Mouse (Mus musculus) heart, embryonic 13.5 days (tissue): ENCODE measurements around the gene Tmem199. TPM values are rescaled to one million over a fixed set of nuclear protein-coding genes. Genes with fewer than 3 reads are reported as not detected.
"Not testable (repeated sequence)": the region's sequence is repeated elsewhere in the genome, so short reads cannot be mapped to it uniquely, and the experiment has no call there.

Experiments
- ATAC-seq: fragments of 200-750 bp; cut with Nextera tagmentation; 2 replicates; pipeline ENCODE4 v1.8.0; 2017; ENCODE audit warnings: moderate TSS enrichment; ENCODE audit not compliant: insufficient number of reproducible peaks, low FRiP score, low TSS enrichment; ENCODE audit errors: extremely low read depth
- H3K27ac ChIP-seq: fragments of 300-500 bp; sonication (generic); replicated peaks from 2 replicates; pipeline ENCODE4 v1.5.1; 2015; ENCODE audit warnings: moderate library complexity, mild to moderate bottlenecking, inconsistent platforms
- H3K27me3 ChIP-seq: fragments of 300-500 bp; sonication (generic); replicated peaks from 2 replicates; pipeline ENCODE4 v1.6.1; 2015; ENCODE audit warnings: mild to moderate bottlenecking, inconsistent platforms
- H3K36me3 ChIP-seq: fragments of 300-500 bp; sonication (generic); 2 replicates; pipeline ENCODE4 v1.6.1; 2015; ENCODE audit warnings: mild to moderate bottlenecking, inconsistent platforms
- H3K4me1 ChIP-seq: fragments of 300-500 bp; sonication (generic); 2 replicates; pipeline ENCODE4 v1.6.1; 2015; ENCODE audit warnings: inconsistent platforms
- H3K4me2 ChIP-seq: fragments of 300-500 bp; sonication (generic); 2 replicates; pipeline ENCODE4 v1.6.1; 2015; ENCODE audit warnings: inconsistent platforms, mild to moderate bottlenecking, moderate library complexity
- H3K4me3 ChIP-seq: fragments of 300-500 bp; sonication (generic); 2 replicates; pipeline ENCODE4 v1.5.1; 2015; ENCODE audit warnings: moderate library complexity, mild to moderate bottlenecking, inconsistent platforms
- H3K9ac ChIP-seq: fragments of 300-500 bp; sonication (generic); 2 replicates; pipeline ENCODE4 v1.6.1; 2015; ENCODE audit warnings: inconsistent platforms, mild to moderate bottlenecking, moderate library complexity
- H3K9me3 ChIP-seq: fragments of 300-500 bp; sonication (generic); 2 replicates; pipeline ENCODE4 v1.6.1; 2016; ENCODE audit warnings: inconsistent platforms
- WGBS: fragments of 180-500 bp; shearing (Covaris S2); methylation state at CpG from one replicate; pipeline ENCODE4 v1.1.7; 2015; ENCODE audit warnings: mixed read lengths; 5-methylcytosine and 5-hydroxymethylcytosine counted together
- polyA plus RNA-seq: library from polyadenylated mRNA; unstranded; fragments of >200 nt; fragmentation: Nextera tagmentation; extraction: Ambion mirVana; gene quantifications from 2 replicates; pipeline ENCODE4 v1.2.1, GENCODE M21; 2015

Gene Tmem199
- polyA plus RNA-seq, 1 experiment from 2014 or later: 43.9 TPM

DNA sequence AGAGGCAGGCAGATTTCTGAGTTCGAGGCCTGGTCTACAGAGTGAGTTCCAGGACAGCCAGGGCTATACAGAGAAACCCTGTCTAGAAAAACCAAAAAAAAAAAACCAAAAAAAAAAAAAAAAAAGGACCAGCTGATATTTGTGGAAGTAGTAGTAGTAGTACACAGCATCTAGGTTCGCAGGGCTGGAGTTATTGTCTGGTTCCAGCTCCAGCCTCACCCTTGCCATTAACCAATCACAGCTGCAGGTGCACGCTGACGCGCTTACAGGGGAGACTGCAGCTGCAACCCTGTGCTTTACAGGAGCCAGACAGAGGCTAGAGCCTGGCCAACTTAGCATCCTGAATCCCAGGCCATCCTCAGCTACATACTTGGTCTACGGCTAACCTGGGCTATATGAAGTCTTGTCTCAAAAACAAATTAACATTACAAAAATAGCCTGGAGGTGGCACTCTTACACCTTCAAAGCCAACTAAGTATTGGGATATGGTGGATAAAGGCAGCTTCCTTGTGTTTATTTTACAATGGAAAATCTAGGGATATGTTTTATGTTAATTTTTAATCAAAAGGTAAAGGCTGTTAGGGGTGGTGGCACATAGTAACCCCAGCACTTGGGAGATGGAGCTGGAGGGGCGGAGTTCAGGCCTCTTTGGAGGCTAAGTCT lies 32.6 kb upstream of the Tmem199 start:
- Histone ChIP-seq H3K27ac (no peak overlapping the region), H3K36me3 (peaks cover 69% of the 10 kb centered on the region), H3K9ac (no peak overlapping the region), H3K4me3 (no peak overlapping the region), H3K27me3 (no peaks in the 10 kb centered on the region), H3K9me3 (no peaks in the 10 kb centered on the region), H3K4me2 (no peak overlapping the region), H3K4me1 (peaks cover 15% of the 10 kb centered on the region)
- no peak for ATAC-seq
- WGBS: 89% methylated on average over 7 of the region's 7 CpGs

DNA sequence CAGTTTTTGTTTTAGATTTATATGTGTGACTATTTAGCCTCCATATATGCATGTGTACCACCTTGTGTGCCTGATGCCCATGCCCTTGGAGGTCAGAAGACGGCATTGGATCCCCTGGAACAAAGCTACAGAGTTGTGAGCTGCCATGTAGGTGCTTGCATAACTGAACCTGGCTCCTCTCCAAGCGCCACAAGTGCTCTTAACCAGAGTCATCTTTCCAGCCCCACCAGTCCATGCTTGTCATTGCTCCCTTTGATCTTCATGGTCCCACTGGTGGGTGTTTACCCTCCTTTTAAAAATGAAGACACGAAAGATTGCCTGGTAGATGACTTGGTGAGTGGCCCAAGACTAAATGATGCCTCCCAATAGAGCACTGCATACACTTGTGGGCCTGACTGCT lies 28.4 kb upstream of the Tmem199 start:
- peaks cover 69% of the 10 kb centered on the region for H3K36me3 ChIP-seq

DNA sequence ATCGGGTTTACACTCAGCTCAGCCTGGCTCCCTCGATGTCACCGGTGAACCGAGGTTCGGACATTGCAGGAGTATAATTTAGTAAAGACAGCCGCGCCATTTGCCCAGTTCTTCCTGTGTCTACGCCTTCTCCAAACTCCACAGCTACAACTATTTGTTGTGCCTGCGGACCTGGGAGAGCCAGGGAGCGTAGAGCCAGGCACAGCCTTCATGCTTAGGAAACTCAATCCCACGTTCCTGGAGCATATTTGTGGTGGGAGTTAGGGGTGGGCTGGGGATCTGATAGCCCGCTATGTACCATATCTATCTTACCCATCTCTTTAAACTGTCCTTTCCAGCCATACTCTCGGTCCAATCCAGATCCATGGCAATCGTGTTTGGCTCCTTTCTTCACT lies 24.7 kb upstream of the Tmem199 start:
- Histone ChIP-seq H3K9me3 (no peaks in the 10 kb centered on the region), H3K4me2 (peak overlapping the region; percentile 94), H3K4me1 (peaks cover 34% of the 10 kb centered on the region), H3K9ac (peak overlapping the region; percentile 95), H3K4me3 (peak overlapping the region; percentile 86), H3K36me3 (peaks cover 49% of the 10 kb centered on the region), H3K27ac (peak overlapping the region; percentile 98), H3K27me3 (no peaks in the 10 kb centered on the region)
- 2% methylated on average over 14 of the region's 14 CpGs for WGBS
- no peak for ATAC-seq

More for the DNA sequence above, 28.4 kb upstream of the Tmem199 start:
- Histone ChIP-seq H3K4me2 (no peak overlapping the region), H3K9me3 (no peaks in the 10 kb centered on the region), H3K4me3 (no peak overlapping the region), H3K27ac (no peak overlapping the region), H3K9ac (no peak overlapping the region), H3K27me3 (no peaks in the 10 kb centered on the region), H3K4me1 (peaks cover 21% of the 10 kb centered on the region)
- no peak for ATAC-seq
- 84% methylated on average over 3 of the region's 3 CpGs for WGBS

DNA sequence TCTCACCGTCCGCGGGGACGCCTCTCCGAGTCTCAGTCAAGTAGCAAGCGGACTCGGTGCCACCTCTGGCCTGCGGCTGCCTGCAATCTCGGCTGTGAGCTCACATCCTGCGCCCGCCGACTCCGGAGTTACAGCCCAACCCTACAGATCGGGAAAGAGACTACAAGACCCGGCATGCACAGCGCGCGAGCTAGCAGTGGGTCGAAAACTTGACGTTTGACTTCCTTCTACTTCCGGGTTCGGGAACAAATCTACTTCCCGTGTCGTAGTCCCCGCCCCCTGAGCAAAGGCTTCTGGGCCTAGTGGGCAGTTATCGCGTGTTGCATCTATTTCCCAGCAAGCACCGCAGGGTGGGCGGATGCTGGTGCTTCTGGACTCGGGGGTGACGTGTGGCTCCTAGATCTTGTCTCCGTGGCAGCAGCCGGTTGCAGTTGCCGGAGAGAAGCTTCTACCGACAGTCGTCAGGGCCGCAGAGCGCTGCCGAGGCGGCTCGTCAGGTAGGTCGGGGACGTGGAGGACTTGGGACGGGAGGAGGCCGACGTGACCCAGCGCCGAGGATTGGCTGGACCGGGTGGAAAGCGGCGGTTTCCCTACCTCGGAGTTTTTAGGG lies 24.2 kb upstream of the Tmem199 start, which contains the start of the genes Tnfaip1 and Ift20:
TSS of gene Tnfaip1 (minus strand) at position 253 of the 610 bp plus-strand sequence.
TSS of gene Ift20 (plus strand) at position 282 of the 610 bp plus-strand sequence.
- no peaks in the 10 kb centered on the region for H3K27me3 ChIP-seq
- H3K9ac ChIP-seq: peak within 1 kb of the TSS; percentile 95
- H3K9me3 ChIP-seq: no peaks in the 10 kb centered on the region
- H3K27ac ChIP-seq: peak within 1 kb of the TSS; percentile 98
- peak; percentile 96 for ATAC-seq
- H3K4me3 ChIP-seq: peak within 1 kb of the TSS; percentile 86
- WGBS: under 1% methylated on average over 52 of the region's 52 CpGs
- peaks cover 46% of the 10 kb centered on the region for H3K36me3 ChIP-seq
- peak within 1 kb of the TSS; percentile 94 for H3K4me2 ChIP-seq
- H3K4me1 ChIP-seq: peaks cover 37% of the 10 kb centered on the region

DNA sequence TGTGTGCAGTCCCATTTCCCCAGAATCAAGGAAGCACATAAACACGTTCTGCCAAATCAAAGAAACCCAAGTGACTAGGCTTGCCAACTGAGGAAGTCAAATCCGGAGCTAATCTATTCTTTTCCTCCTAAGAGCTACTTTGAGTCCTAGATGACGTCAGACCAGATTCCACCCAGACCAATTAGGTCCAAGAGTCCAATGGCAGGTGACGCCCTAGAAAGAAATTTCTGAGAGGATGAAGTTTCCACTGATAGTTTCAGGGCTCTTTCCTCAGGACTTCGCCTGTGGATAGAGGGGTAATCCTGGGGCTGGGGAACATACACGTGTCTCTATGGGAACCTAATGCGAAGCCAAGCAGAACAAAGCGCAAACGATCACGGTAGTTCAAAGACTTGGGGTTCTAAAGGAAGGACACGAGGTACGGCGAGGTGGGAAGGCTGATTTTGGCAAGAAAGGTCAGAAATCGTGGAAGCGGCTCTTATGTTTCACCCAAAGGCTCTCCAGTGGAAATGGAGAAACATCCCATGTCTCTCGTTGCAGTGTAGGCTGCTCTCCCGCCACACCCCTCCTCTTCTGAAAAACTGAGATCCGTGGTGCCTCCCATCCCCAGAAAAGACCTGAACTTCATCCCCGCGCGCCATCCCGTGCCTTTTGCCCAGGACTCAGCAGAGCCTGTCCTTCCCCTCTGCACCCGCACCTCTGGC lies 23.6 kb upstream of the Tmem199 start:
- Histone ChIP-seq H3K9me3 (no peaks in the 10 kb centered on the region), H3K27me3 (no peaks in the 10 kb centered on the region), H3K9ac (peak overlapping the region; percentile 93), H3K27ac (peak overlapping the region; percentile 98), H3K36me3 (peaks cover 43% of the 10 kb centered on the region), H3K4me3 (peak overlapping the region; percentile 86), H3K4me2 (peak overlapping the region; percentile 85), H3K4me1 (peaks cover 44% of the 10 kb centered on the region)
- no peak for ATAC-seq
- under 1% methylated on average over 23 of the region's 23 CpGs for WGBS

DNA sequence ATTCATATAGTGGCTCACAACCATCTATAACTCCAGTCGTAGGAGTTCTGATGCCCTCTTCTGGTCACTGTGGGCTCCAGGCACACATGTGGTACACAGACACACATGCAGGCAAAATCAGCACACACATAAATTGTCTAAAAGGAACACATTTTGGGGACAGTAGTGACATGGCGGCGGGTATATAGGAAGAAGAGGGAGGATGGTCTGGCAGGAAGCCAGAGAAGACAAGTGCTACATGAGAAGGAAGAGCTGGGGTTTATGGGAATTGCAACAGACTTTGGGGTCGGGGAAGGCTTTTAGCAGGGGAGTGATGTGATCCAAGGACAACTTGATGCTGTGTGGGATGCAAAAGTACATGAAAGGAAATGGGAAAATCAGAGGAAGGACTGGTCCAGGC lies 22.5 kb upstream of the Tmem199 start:
- WGBS: 70% methylated on average over 4 of the region's 4 CpGs

DNA sequence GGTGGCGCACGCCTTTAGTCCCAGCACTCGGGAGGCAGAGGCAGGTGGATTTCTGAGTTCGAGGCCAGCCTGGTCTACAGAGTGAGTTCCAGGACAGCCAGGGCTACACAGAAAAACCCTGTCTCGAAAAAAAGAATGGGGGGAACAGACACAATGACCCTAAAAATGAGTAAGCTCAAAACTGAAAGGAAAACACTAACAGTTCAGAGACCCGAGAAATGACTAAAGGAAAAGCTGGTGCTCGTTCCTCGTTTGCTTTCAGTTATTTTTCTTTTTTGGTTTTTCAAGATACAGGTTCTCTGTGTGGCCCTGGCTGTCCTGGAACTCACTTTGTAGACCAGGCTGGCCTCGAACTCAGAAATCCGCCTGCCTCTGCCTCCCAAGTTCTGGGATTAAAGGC lies 19.5 kb upstream of the Tmem199 start:
- not testable (repeated sequence) for H3K9me3 ChIP-seq, H3K9ac ChIP-seq, H3K4me3 ChIP-seq, ATAC-seq, H3K27me3 ChIP-seq, H3K4me2 ChIP-seq
- peaks cover 61% of the 10 kb centered on the region for H3K36me3 ChIP-seq
- 79% methylated on average over 10 of the region's 10 CpGs for WGBS
- H3K27ac ChIP-seq: peak overlapping the region; percentile 83
- peaks cover 29% of the 10 kb centered on the region for H3K4me1 ChIP-seq

More for the DNA sequence above, 22.5 kb upstream of the Tmem199 start:
- Histone ChIP-seq H3K36me3 (peaks cover 43% of the 10 kb centered on the region), H3K4me3 (peak overlapping the region; percentile 86), H3K27ac (peak overlapping the region; percentile 98), H3K27me3 (no peaks in the 10 kb centered on the region), H3K4me1 (peaks cover 50% of the 10 kb centered on the region), H3K9ac (peak overlapping the region; percentile 93), H3K4me2 (peak overlapping the region; percentile 85), H3K9me3 (no peaks in the 10 kb centered on the region)
- ATAC-seq: no peak

DNA sequence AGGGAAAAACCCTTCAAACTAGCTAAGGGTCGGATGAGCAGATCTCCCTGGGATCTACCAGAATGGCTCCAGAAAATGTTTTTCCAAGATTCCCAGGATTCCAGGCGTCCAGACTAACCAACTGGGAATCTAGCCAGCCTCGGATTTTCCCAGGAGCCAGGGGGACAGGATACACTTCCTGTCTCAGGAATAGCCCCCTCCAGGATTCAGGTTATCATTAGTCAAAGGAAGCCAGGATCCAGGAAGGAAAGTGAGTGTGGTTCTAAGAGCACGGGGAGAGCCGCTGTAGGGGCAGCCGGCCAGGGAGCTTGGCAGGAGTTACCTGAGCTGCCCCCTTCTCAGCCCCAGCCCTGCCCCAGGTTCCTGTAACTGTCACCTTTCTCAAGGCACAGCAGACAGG lies 19.1 kb upstream of the Tmem199 start:
- no peak for ATAC-seq
- no peak overlapping the region for H3K4me3 ChIP-seq
- WGBS: 53% methylated on average over 6 of the region's 6 CpGs
- H3K9ac ChIP-seq: no peak overlapping the region
- no peaks in the 10 kb centered on the region for H3K27me3 ChIP-seq
- H3K27ac ChIP-seq: peak overlapping the region; percentile 83
- H3K4me2 ChIP-seq: peak overlapping the region; percentile 24
- no peaks in the 10 kb centered on the region for H3K9me3 ChIP-seq
- H3K4me1 ChIP-seq: peaks cover 29% of the 10 kb centered on the region
- H3K36me3 ChIP-seq: peaks cover 65% of the 10 kb centered on the region

DNA sequence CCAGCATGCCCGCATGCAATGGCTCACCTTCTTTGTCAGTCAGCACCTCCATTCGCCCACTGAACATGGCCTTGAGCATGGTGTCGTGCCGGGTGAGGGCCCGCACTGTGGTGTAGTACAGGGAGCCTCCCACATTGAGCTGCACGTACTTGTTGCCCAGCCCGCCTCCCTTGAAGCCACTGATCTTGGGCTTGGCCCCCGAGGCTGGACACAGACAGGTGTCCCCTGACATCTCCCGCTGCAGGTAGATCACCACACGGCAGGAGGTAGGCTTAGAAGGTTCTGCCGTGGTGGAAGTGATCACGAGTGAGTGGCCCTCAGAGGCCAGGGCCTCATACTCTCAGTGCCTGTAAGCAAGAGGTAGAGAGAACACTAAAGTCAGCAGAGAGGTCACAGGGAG lies 18.0 kb upstream of the Tmem199 start:
- H3K4me3 ChIP-seq: no peak overlapping the region
- 85% methylated on average over 12 of the region's 12 CpGs for WGBS
- ATAC-seq: no peak

DNA sequence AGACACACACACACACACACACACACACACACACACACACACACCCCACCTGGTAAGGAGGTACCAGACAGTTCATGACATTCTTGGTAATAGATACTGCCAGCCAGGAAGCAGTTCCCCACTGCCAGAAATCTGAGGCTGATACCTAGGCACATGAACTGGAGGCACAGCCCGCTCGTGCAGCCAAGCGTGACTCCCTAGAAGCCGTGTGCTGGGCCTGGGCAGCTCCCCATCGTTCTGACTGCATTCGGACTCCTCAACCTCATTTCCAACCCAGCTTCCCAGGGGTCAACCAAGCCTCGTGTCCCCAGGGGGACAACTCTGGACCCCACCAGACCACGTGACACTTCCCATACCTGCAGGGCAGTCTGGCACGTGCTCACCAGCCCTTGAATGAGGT lies 16.7 kb upstream of the Tmem199 start:
- Histone ChIP-seq H3K4me3 (no peak overlapping the region), H3K9ac (no peak overlapping the region), H3K4me1 (peaks cover 16% of the 10 kb centered on the region), H3K27ac (no peak overlapping the region), H3K4me2 (no peak overlapping the region), H3K27me3 (no peaks in the 10 kb centered on the region), H3K36me3 (peaks cover 84% of the 10 kb centered on the region), H3K9me3 (no peaks in the 10 kb centered on the region)
- ATAC-seq: no peak
- WGBS: 88% methylated on average over 9 of the region's 9 CpGs

More for the DNA sequence above, 18.0 kb upstream of the Tmem199 start:
- Histone ChIP-seq H3K27me3 (no peaks in the 10 kb centered on the region), H3K4me2 (peak overlapping the region; percentile 24; the same call in 1 of the 2 replicates), H3K36me3 (peaks cover 76% of the 10 kb centered on the region), H3K27ac (peak overlapping the region; percentile 83), H3K9me3 (no peaks in the 10 kb centered on the region), H3K4me1 (peaks cover 25% of the 10 kb centered on the region), H3K9ac (no peak overlapping the region; the same call in 1 of the 2 replicates)

DNA sequence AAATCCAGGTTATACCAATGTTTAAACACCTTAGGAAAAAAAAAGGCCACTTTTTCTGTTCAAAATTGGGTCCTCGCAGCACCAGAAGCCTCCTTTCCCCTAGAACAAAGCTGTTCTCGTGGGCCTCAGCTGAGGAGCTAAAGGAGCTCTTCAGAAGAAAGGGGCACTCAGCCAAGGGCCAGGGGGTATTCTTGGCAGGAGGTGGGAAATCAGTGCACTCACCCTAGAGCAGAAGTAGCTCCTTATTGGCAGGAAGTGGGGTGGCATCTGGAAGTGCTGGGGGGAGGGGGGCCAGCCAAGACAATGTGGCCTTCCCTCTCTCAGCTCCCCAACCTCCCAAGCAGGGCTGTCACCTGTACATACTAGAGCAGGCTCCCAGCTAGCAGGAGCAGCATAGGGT lies 12.9 kb upstream of the Tmem199 start:
- WGBS: 81% methylated on average over 2 of the region's 2 CpGs
- no peak overlapping the region for H3K4me2 ChIP-seq
- no peak for ATAC-seq
- H3K9me3 ChIP-seq: no peaks in the 10 kb centered on the region
- H3K4me3 ChIP-seq: no peak overlapping the region
- H3K4me1 ChIP-seq: no peaks in the 10 kb centered on the region
- H3K9ac ChIP-seq: no peak overlapping the region
- no peak overlapping the region for H3K27ac ChIP-seq
- peaks cover 100% of the 10 kb centered on the region for H3K36me3 ChIP-seq
- no peaks in the 10 kb centered on the region for H3K27me3 ChIP-seq
